Mouse (Mus musculus) megakaryocyte, embryonic 14.5 days (primary cell): ENCODE results near the gene Lin28b.

Experiments used
- FLI1 ChIP-seq: IDR thresholded peaks from 2 replicates; pipeline ENCODE4 v1.6.1; 2012; ENCODE audit warnings: low read length, inconsistent platforms, mixed read lengths
- GATA1 ChIP-seq: IDR thresholded peaks from 3 replicates; pipeline ENCODE4 v1.6.1; 2012; ENCODE audit warnings: mixed read lengths, low read length, inconsistent platforms, borderline replicate concordance

DNA sequence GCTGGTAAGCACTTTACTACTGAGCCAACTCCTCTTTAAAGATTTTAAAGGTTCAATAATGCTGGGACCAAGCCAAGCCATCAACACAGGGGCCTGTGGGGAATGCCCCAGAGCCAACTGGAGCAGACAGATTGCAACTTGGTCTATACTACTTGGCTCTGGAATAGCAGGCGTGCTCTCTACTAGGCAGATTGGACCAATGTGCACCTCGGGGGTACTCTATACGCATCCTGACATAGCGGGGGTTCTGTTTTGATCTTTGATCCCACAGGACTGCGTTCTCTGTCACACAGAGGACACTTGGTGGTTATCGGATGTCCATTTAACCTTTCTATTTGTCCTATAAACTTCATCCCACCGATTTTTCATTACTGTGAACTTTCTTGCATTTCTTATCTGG is 151.3 kb downstream of the Lin28b start:
- TF ChIP-seq GATA1 (no peak), FLI1 (no peak)
